Mouse (Mus musculus) cerebellum, adult 9-10 months (tissue): ENCODE data around the gene Btbd3.
"Not testable (repeated sequence)": the region's sequence is repeated elsewhere in the genome, so short reads cannot be mapped to it uniquely, and the experiment has no call there.

Source experiments
- DNase-seq: peaks from one replicate; pipeline ENCODE4 v3.0.0; 2022

Btbd3 gene

GRCm38 (mm10) chr2:138280225-138280711 is 23.9 kb downstream of the Btbd3 start:
- peak; percentile 75 for DNase-seq

DNA sequence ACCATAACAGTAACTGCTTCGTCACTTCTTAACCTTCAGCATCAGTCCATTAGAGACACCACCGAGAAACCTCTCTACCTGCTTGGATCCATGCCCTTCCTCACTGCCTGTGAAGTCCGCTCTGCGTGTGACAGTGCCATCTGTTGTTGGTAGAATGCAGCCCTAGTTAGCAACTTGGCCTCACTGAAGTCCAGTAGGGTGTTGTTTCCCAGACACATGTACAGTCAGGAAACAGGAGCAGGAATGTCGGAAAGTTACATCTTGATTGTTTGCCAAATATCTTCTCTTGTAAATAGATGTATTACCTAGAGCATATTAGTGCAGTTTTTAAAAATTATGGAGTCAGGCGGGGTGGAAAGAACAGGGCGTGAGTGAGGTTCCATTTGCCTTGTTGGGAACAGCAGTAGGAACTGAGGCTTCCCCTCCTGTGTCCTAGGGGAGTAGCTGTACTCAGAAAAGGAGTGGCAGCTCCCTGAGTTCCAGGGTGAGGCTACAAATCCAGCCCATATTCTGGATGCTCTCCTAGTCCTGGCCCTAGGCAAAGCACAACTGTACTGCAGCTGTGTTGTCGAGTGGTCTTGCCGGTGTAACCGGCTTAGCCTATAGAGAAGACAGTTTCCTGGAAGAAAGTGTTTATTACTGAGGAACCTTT is 25.3 kb downstream of the Btbd3 start:
- DNase-seq: peak; percentile 97

- peak; percentile 87 for DNase-seq
Measured at GRCm38 (mm10) chr2:138283372-138283771, 27.0 kb downstream of the Btbd3 start.

DNA sequence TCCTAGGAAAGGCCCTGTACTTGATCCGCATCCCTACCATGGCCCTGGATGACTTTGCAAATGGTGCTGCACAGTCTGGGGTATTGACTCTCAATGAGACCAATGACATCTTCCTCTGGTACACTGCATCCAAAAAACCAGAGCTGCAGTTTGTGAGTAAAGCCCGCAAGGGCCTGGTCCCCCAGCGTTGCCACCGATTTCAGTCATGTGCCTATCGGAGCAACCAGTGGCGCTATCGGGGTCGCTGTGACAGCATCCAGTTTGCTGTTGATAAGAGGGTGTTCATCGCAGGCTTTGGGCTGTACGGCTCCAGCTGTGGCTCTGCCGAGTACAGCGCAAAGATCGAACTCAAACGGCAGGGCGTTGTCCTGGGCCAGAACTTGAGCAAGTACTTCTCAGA is 27.5 kb downstream of the Btbd3 start:
- DNase-seq: no peak

DNA sequence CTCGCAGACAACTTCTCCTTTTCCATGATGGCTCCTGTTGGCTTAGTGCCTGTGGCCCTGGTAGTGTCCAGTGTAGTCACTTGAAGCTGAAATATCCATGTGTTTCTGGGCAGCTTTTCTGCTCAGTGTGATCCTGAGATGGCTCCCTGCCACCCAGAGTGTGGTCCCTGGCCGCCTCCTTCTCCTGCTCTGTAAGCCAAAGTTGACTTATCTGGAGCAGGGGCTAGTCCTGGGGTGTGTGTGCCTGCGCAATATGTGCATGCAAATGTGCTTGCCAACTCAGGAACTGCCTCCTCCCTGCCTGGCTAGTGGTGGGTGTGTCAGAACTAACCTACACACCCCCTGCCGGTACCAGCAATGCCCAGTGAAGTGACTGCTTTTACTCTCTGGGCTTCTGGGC is 29.4 kb downstream of the Btbd3 start:
- DNase-seq: peak; percentile 90

DNA sequence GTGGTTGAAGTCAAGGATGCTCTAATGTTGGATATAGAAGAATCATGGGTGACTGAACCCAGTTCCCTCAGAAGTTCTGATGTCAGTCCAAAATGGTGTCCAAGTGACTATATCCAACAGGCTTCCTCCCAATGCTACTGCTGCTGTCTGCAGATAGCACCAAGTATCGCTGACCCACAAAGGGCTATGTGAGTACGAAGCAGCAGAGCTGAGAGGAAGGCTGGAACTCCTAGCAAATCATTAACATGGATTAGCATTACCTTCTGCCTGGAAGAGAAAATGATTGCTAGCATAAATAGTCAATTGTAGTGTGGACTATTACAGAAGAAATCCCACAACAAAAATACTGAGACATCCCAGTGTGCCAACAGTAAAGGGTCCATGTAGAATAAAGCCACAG is 33.8 kb downstream of the Btbd3 start:
- no peak for DNase-seq

- no peak for DNase-seq
Measured at GRCm38 (mm10) chr2:138294286-138294685, 37.9 kb downstream of the Btbd3 start.

DNA sequence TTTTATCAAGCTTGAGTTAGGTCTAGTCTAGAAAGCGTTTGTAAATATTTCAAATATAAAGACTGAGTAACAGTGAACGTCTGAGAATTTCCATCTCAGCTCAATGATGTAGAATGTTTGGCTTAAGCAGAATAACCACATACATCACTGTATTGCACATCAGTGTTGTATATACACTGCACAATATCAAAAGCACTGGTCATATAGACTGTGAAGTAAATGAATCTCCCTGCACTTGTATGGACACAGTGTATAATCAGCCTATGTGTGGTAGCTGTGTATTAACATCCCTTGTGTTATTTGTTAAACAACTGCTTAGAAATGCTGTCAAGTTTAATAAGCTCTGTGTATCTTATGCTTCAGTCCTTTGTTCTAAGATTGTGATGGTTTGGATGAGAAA is 49.9 kb downstream of the Btbd3 start:
- no peak for DNase-seq

DNA sequence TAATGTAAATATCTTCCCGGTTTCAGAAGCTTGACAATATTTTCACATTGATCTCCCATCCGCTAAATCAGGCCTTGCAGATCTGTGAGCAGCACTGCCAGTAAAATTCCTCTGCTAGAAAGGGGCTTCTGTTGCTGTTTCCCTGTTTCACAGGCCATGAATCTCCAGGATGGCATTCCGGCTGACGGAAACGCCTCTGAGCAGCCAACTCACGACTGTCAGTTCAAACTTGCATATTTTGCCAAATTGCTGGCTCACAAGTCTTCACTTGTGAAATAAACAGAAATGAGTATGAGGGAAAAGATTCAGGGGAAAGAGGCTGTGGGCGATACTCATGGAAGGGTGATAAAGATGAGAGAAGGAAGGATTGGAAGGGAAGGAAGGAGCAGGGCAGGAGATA is 59.3 kb downstream of the Btbd3 start:
- DNase-seq: no peak

GRCm38 (mm10) chr2:138320408-138320807 is 64.0 kb downstream of the Btbd3 start:
- no peak for DNase-seq

DNA sequence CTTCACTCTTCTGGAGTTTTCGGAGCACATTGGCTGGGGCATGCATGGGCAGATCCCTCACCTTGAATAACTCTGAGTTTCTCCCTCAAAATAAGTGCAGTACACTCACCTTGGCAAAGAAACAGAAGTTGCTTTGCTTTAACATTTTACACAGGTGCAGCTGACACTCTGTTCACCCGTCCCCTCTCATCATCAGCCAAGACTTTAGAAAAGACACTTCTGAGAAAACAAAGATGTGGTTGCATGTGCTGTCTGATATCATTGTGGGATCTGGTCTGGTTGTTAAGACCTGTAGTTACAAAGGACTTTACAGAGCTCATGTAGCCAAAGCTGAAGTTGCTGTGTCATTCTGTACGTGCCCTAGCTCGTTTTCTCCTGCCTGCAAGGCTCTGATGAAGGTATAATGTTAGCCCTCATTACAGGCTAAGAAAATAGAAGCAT is 64.7 kb downstream of the Btbd3 start:
- DNase-seq: no peak

GRCm38 (mm10) chr2:138322270-138323114 is 66.1 kb downstream of the Btbd3 start:
- no peak for DNase-seq

GRCm38 (mm10) chr2:138326367-138326766 is 70.0 kb downstream of the Btbd3 start:
- DNase-seq: no peak

DNA sequence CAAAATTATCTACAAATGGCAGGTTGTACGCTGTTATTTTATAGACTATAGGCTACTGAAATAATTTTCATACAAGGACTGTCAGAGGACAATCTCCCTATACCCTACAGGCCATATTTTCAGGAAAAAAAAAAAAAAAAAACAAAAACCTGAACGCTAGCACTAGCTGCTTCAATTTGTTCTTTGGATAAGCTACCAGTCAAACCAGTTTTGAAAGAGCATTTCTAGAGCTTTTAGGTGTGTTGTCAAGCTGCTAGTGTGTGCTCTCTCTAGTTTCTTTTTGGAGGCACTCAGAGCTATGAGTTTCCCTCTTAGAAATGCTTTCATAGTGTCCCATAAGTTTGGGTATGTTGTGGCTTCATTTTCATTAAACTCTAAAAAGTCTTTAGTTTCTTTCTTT is 77.8 kb downstream of the Btbd3 start:
- DNase-seq: not testable (repeated sequence)

- DNase-seq: no peak
Measured at GRCm38 (mm10) chr2:138337886-138338494, 81.6 kb downstream of the Btbd3 start.

DNA sequence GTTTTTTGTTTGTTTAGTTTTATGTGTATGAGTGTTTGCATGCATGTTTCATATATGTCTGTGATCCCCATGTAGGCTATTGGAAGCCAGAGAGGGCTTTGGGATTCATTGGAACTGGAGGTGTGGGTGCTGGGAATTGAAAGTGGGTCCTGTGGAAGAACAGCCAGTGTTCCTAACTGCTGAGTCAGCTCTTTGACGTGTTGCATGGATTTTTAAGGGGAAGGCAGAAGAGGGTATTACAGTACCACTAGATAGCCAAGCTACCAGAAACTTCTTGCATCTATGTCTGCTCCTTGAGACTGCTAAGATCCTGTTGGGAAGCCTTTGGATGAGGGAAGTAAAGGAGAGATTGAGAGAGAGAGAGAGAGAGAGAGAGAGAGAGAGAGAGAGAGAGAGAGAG is 82.2 kb downstream of the Btbd3 start:
- no peak for DNase-seq

GRCm38 (mm10) chr2:138355366-138355765 is 99.0 kb downstream of the Btbd3 start:
- DNase-seq: no peak

DNA sequence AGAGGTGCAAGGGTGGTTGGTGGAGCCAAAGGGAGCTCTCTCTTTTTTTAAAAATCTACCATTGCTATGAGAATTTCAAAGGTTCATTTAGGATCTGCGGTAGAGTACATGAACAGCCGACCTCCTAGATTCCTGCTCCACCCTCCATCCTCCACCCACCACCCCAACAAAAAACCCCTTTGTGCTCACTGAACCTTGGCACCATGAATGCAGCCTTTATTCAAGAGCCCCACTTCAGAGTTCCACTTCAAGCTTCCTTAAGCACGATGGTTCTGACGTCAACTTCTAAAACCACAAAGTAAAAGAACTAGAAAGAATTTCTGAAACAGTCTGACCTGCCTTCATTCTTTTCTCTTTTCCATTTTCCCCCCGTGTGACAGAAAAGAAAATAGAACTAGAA is 106.1 kb downstream of the Btbd3 start:
- DNase-seq: no peak

DNA sequence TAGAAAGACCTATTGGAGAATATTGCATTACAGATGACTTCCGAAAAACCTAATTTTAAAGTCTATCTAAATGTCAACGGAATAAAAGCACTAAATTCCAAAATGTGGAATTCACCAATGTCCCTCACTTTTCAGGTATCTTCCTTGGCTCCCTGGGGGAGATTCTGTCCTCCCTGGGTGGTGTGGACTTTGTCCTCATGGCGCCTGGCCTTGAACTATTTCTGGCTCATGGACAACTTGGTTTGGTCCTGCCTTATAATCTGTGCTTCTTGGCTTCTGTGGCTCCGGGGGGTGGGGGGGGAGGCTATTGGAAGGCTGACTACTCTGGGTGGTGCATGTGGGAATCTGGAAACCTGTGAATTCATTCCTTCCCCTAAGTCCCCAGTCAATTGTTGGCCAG is 109.0 kb downstream of the Btbd3 start:
- no peak for DNase-seq

GRCm38 (mm10) chr2:138374556-138374955 is 118.2 kb downstream of the Btbd3 start:
- peak; percentile 79 for DNase-seq

GRCm38 (mm10) chr2:138378855-138379254 is 122.5 kb downstream of the Btbd3 start:
- DNase-seq: peak; percentile 47

DNA sequence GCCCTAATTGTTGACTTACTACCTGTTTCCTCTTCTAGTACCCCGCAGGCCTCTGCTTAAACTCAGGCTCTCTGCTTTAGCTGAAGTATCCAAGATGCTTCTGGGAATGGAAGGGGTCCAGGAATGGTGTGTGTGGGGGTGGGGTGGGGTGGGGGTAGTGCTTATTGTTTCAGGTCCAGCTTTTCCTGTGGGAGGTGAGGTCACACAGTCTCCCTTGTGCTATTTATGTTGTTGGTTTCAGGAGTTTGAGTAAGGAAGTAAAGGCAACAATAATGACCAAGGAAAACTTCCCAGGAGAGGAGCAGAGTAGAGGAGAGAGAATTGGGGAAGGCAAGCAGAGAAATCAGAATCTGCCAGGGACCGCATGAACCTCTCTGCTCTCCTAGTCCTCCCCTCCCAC is 128.4 kb downstream of the Btbd3 start:
- no peak for DNase-seq

DNA sequence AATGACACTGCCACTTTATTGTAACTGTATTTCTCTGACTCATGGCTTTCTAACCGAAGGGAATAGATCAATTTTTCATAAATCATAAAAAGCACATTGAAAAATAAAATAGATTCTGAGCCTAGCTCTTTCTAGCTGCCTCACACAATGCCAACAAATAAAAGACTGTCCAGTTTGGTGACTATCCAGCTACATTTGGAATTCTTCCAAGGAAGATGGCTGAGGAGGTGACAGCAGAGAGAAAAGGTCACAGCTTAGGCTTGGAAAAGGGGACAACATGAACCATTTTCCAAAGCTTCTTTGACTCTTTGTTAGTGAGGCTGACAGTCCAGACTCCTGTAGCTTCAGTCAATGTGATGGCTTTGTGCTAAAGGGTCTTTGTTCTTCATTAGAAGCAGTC is 132.2 kb downstream of the Btbd3 start:
- DNase-seq: peak; percentile 76

- DNase-seq: peak; percentile 87
Measured at GRCm38 (mm10) chr2:138403046-138403445, 146.7 kb downstream of the Btbd3 start.
